Mouse (Mus musculus): ENCODE results near the gene Anapc7.

The Anapc7 gene

GRCm38 (mm10) chr5:122493035-122493434 lies 71.5 kb downstream of the Anapc7 start:
- in situ Hi-C loops (cut with MseI, MboI), result no loop called here

GRCm38 (mm10) chr5:122494449-122494848 lies 73.0 kb downstream of the Anapc7 start:
- in situ Hi-C loops (cut with MseI, MboI), result no loop called here

Measured in mouse trophoblast stem cell (cell line).